Mouse (Mus musculus): ENCODE results near the gene Ablim1. TPM values are rescaled to one million over a fixed set of nuclear protein-coding genes. Genes with fewer than 3 reads are reported as not detected.

Gene Ablim1
- total RNA-seq, 2 experiments from 2014 or later, result 384 to 401 TPM

- DNase-seq, result no peak
Measured at GRCm38 (mm10) chr19:57219758-57220157, 95.0 kb downstream of the Ablim1 start.

GRCm38 (mm10) chr19:57217161-57217560 lies 97.6 kb downstream of the Ablim1 start:
- no peak for DNase-seq

DNA sequence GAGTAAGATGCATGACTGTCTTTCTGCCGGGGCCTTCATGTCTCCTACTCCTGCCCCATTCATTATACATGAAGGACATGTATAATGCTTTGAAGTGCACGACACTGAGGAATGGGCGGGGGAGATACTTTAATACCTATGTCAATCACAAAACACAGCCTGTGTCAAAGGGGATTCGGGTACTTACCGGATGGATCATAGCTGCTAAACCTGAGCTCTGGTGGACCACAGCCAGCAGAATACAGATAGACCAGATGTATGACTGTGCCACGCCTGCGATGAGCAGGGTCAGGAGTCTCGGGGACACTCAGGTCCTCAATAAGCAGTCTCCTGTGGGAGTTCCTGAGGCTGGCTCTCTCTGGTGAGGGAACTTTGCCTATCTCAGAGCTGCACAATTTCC lies 99.2 kb downstream of the Ablim1 start:
- no peak for DNase-seq

GRCm38 (mm10) chr19:57212406-57212805 lies 102.3 kb downstream of the Ablim1 start:
- peak in 1 of 2 experiments; percentile 39 for DNase-seq

- peak; percentile 63 to 87 for DNase-seq
Measured at GRCm38 (mm10) chr19:57211444-57212111, 103.1 kb downstream of the Ablim1 start.

DNA sequence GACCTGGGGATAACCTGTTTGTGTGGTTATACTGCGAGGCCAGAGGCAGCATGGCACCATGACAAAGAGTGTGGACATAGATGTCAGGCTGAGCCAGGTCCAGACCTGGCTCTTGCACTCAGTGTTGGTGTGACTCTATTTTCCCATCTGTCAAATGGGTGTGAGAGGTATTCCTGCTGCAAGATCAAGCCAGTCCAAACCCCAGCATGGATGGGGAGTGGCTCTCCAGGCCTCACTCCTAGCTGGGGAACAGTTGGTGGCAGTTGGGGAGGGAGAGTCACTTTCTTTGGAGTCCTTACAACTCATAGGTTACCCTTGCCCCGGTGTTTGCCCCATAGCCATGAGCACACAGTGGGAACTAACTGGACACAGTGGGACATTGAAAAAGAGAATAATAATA lies 103.8 kb downstream of the Ablim1 start:
- no peak for DNase-seq

DNA sequence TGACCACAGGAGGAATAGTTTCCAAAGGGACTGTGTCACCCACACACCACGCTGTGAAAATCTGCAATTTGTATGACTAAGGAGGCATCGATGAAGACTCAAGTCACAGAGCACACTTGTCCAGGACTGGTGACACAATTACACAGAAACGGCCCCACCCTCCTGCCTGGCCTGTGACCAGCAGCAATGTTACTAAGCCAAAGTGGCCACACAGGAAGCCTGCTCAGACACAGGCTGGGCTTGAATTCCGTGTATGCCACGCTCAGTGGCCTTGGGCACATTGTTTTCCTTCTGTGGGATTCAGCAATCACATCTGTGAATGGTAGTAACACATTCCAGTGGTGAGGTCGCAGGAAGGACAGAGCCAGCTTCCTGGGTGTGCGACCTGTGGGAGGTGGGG lies 110.6 kb downstream of the Ablim1 start:
- DNase-seq, result peak; percentile 78 to 81

DNA sequence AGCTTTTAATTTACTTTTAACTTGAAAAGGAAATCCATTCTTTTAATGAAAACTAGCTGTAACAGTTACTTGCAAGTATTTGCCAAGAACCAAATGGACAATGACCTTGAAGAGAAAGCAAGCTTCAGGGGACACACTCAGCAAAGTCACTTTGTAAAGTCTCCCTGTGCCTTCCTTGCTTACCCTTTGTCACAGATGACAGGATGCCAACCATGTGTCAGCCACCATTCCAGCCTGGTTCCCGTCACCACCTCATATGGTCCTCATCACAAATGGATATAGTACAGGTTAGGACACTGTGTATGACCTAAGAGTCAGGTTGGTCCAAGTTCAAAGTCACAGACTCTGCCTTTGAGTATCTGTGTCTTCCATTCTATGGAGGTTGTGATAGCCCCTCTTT lies 112.2 kb downstream of the Ablim1 start:
- DNase-seq, result peak; percentile 71 to 82

GRCm38 (mm10) chr19:57201090-57201483 lies 113.6 kb downstream of the Ablim1 start:
- no peak for DNase-seq

DNA sequence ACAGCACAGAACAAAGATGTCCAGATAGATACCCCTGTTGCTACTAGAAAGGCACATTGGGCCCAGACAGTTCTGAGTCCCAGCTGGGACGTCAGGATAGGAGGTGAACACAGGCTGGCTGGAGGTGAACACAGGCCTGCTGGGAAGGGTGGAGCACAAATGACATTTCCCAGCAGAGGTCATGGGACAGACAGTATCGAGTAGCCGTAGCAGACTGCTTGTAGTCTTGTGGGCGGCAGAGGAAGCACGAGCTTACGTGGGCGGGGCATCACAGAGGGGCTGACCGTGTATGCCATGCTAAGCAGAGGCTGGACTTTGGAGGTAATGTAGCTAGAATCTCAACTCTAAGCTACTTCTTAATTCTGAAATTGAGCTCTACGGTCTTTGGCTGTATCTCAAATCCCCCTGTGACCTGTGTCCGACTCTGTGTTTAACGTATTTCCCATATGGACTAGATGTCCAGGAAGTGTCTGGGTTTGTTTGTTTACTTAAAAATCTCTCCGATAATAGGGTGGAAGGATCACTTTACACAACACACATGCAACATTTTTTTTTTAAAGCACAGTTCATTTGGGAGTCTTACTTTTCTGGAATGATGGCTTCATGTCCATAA lies 114.1 kb downstream of the Ablim1 start:
- DNase-seq, result peak; percentile 60 to 85

GRCm38 (mm10) chr19:57199361-57199760 lies 115.4 kb downstream of the Ablim1 start:
- peak in 1 of 2 experiments; percentile 64 for DNase-seq

DNA sequence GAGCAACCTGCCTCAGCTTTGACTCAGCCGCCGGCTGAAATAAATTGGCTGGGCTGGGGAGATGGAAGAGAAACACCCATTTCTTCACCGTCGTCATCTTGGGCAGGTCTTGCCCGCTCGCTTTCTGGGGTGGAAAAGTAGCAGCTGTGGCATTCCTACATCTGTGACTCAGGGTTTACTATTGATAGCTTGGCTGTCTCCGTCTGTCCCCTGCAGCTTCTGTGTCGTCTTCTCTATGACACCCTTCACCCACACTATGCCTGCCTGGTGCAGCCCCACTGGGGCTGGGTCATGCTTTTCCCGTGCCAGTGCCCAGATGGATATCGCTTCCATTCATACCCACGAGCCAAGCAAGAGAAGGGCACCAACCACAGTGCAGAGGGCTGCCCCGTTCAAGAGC lies 116.2 kb downstream of the Ablim1 start:
- DNase-seq, result peak in 1 of 2 experiments; percentile 52

DNA sequence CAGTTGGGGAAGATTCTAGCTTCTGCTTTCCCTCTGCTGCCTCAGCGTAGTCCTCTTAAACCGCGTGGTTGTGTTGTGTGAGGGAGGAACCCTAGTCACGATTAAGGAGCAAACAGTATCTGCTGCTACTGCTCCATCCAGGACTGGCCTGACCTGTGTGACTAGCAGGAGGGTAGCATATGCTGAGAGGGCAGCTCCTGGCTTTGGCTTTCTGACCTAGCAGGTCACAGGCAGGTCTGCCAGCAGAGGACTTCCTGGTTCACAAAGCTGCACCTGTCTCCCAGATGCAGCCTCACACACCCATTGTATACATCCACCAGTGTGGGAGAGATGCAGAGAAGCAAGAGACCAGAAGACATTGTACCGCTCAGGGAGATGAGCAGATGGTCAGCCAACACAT lies 116.7 kb downstream of the Ablim1 start:
- DNase-seq, result no peak

GRCm38 (mm10) chr19:57197043-57197817 lies 117.5 kb downstream of the Ablim1 start:
- peak; percentile 90 to 95 for DNase-seq

DNA sequence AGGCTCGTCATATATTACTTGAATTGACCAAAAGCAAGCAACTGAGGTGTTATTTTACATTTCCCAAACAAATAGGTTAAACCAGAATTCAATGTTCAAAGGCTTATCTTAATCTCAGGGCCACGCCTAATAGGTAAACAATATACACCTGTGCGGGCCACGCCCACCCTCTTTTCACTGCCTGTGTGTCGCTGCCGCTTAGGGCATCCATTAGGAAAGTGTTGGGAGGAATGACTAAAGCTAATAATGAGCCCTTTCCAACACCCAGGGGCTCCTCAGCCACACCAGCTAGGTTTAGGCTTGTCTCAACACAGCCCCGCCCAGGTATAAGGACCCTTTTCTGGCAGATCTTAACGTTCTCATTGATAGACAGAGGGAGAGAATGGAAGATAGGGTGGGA lies 118.1 kb downstream of the Ablim1 start:
- DNase-seq, result peak in 1 of 2 experiments; percentile 59

DNA sequence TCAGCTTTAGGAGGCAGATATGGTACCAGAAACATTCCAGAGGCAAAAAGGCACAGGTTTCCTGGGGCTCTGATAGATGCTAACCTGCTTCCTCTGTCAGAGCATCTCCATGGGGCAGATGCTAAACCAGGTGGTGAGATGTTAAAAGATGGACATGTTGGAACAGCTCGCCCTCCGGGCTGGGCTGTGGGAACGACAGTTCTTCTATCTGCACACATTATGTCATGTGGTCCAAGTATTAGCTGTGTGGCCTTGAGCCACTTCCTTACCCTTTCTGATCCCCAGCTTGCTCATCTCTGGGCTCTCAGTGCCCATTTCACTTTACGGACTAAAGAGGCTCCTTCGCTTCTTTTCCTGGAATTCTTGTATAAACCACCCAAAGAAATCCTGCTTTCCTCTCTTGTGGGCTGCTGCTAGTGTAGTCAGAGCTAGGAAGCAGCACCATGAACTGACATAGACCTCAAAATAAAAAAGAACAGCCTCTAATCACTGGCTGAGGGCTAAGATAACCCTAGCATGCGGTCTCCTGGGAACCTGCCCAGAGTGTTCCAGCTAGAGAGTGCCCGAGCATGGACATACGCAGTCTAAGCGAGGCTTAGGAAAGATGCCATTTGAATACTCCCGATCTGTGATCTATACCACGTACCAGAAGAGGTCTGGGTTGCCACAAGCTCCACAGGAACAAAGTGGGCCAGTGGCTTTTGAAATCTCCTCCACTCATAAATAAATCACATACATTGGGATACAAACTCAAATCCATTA lies 119.4 kb downstream of the Ablim1 start:
- DNase-seq, result peak; percentile 75 to 76

DNA sequence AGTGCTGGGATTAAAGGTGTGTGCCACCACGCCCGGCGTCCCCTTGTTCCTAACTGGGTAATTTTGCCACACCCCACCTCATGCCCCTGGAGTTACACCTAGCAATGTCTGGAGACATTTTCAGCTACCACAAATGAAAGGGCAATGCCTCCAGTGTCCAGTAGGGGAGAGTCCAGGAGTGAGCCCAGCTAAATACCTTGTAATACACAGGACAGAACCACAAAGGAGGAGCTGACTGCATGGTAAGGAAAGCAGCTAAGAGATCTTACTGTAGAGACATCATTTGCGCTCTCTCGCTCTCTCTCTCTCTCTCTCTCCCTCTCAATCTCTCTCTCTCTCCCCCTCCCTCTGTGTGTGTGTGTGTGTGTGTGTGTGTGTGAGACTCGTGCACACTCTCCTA lies 120.8 kb downstream of the Ablim1 start:
- DNase-seq, result peak; percentile 64 to 68

GRCm38 (mm10) chr19:57193382-57193781 lies 121.3 kb downstream of the Ablim1 start:
- no peak for DNase-seq

DNA sequence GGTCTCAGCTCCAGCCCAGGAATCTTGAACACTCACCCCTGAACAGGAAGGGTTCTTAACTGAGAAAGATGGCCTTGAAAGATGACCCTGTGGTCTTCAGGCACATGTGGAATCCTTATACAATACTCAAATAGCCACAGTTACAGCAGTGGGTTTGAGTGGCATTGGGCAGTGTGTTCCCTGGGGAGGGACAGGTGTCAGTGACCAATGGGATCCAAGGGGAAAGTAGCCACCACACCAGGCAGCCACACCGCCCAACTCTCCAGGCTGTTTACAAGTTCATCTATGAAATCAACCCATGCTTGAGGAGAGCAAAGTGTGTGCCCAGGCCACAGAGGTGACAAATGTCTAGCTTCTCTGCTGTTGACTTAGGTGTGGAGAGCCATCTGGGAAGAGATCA lies 123.6 kb downstream of the Ablim1 start:
- DNase-seq, result no peak

DNA sequence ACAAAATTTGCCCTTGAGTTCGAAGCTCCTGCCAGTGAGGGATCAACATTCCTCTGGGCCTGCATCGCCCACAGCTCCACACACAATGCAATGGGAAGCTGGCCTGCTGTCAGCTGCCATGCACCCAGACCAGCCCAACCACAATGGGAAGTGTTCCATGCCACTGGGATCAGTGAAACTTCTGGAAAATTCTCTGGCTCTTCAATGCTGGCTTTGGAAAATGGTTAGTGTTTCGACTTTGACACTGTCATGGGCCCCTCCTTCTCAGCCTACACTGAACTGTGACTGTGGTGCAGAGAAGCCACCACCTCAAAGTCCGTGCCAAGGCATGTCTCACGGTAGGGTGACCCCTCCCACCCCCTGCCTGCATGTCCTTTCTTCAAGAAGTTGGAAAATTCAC lies 125.3 kb downstream of the Ablim1 start:
- no peak for DNase-seq

DNA sequence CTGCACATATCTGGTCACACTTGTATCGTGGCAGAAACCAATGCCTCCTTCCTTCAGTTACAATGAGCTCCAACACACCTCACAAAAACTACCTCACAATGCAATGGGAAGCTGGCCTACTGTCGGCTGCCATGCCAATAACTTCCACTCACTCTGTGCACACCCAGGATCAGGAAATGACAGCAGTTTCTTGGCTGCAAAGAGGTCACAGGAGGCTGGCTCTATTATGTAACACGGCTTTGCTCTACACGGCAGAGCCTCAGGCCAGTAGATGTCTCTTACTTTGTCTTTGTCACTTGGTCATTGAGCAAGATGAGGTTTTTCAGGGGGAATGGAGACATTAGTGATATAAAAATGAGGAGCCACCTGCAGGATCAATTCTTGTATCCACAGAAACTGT lies 126.2 kb downstream of the Ablim1 start:
- no peak for DNase-seq

DNA sequence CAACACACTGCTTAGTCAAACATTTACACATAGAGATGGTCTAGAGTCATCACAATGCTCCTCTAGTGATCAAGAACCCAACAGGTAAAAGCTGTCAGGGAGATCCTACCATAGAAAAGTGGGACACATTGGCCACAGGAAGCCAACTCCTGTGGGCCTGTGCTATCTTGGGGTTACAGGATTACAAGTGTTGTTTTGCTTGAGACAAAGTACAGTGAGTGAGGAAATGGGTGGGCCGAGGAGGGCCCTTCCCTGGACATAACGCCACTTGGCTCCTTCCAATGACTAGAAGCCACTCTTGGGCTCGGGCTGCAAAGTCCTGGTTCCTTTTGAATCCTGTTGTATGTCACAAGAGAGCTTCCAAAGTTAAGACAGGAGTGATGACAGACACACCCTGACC lies 129.7 kb downstream of the Ablim1 start:
- peak in 1 of 2 experiments; percentile 62 for DNase-seq

Data from heart, adult 18-20 months (tissue).